Mouse (Mus musculus): ENCODE data around the gene Clec12a.

The Clec12a gene

GRCm38 (mm10) chr6:129374937-129375471 is 32.5 kb downstream of the Clec12a start:
- no peak for DNase-seq (ENCODE audit: low spot score)

- no peak for DNase-seq (ENCODE audit: low spot score)
Observed at GRCm38 (mm10) chr6:129380454-129380853, 38.0 kb downstream of the Clec12a start.

- DNase-seq (ENCODE audit: low spot score) = no peak
Observed at GRCm38 (mm10) chr6:129381736-129382135, 39.2 kb downstream of the Clec12a start.

- DNase-seq (ENCODE audit: low spot score) = no peak
Observed at GRCm38 (mm10) chr6:129383466-129383865, 41.0 kb downstream of the Clec12a start.

DNA sequence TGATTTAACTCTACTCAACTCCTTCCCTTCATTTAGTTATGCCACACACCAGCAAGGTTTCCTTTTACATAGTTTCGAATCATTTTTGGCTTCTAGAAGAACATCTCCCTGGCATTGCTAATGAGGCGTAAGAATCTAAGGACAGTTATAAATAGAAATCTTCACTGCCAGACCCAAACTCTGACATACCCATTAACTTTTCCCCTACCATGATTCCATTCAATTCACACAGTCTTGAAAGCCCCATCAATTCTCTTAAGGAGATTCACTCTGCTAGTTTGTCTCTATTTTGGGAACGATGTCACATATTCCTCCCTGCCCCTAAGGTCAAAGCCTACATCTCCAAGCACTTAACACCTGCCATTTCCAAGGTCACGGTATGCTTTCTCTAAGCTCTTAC is 42.5 kb downstream of the Clec12a start:
- no peak for DNase-seq (ENCODE audit: low spot score)

DNA sequence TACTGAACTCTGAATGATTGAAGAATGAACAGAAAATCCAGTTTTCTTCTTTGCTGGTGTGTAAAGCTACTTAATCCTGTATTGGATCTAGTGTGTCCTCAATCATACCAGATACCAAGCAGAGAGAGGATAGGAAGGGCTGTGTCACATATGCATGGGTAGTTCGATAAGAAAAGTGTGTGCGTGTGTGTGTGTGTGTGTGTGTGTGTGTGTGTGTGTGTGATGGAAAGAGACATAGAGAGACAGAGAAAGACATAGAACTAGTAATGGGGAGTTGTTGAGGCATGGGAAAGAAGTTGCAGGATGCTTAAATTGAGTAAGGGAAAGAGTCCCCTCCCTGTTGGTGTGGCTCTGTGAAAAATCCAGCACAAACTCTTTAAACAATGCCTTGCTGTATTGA is 43.3 kb downstream of the Clec12a start, which contains the start of gene Clec12b:
TSS of gene Clec12b (minus strand) at position 101 of the 400 bp plus-strand sequence.
- no peak for DNase-seq (ENCODE audit: low spot score)

DNA sequence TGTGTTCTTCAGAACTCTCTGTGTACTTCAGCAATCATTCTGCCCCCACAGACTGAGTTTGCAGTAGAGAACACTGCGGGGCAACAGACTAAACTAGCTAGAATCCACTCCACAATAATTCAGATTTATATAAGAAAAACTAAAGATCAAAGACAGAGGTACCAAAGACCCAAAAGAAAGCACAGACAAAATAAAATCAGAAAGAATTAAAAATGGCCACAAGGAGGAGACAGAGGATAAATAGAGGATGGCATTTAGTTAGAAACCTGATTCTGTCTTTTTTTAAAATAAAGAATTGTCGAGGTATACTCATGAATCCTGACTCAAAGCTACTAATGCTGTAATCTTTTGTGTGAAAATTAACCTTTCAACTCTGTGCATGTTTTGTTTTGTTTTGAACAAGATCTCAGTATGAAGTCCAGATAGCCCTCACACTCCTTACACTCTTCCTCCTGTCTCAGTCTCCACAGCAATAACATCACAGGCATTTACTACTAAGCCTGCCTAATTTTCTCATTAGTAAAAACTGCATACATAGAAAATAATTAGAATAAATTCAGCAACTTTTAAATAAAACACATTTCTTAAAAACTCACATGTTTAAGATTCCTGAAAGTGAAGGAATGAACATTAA is 50.7 kb downstream of the Clec12a start:
- no peak for DNase-seq (ENCODE audit: low spot score)

DNA sequence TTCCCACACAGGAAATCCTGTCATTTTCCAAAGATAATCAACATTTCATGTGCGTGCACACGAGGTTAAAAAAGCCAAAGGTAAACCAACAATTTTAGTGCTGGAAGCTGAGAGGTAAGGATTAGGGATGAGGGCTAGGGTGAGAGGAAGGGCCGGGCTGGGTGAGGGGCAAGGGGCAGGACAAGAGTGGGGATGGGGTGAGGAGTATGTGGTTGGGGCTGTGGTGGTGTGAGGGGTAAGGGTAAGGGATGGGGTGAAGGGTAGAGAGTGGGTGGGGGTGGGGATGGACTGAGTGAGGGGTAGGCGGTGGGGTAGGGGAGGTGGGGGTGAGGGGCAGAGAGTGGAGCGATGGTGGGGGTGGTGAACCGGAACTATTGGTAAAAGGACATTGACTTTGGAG is 51.2 kb downstream of the Clec12a start:
- no peak for DNase-seq (ENCODE audit: low spot score)

DNA sequence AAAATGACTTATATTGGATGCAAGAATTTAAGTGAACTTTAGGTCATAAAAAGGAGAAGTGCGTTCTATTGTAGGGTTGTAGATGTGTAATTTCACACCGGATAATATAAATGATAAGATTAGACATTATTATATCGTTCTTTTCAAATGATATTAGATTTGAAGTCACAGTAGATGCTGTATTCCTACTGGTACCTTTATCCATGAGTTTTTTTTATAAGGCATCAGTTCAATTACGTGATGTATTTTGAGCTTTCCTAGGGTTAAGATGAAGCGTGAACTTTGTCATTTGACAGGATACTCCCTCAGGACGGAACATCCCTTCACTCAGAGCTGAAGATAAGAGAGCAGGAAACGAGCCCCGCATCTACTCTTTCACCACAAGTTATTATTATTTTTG is 54.5 kb downstream of the Clec12a start, which contains the start of gene Clec1b:
TSS of gene Clec1b (plus strand) at position 301 of the 400 bp plus-strand sequence.
- no peak for DNase-seq (ENCODE audit: low spot score)

DNA sequence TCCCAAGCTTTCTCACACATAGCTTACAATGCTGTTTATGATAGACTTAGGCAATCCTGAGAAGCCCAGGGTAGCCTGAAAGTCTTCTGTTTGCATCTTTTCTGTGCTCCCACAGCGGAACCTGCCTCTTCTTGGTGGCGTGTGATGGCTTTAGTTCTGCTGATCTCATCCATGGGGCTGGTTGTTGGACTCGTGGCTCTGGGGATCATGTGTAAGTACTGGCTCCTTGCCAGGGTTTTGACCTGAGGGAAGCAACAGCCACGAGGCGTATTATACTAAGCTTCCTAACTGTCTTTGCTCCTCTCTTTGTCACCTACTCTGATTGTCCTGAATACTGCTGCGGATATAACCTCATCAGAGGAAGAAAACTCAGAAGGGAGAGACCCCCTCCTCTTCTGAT is 57.5 kb downstream of the Clec12a start:
- no peak for DNase-seq (ENCODE audit: low spot score)

DNA sequence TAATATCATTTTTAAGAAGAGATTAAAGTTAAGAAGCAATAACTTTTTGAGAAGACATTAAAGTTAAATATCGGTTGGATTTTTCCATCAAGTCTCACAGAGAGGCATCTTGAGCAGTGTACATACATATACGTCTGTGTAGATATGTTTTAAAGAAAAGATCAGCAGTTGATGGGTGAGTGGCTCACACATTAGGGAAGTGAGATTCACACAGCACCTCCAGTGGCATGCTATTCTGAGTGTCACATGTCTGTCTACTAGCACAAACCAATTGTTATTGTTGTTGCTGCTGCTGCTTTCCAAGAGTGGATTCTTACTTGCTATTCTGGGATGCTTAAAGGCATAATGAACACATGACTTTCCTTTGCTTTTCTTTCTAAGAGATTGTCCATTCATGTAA is 59.9 kb downstream of the Clec12a start:
- DNase-seq (ENCODE audit: low spot score) = no peak

GRCm38 (mm10) chr6:129403391-129403790 is 60.9 kb downstream of the Clec12a start:
- DNase-seq (ENCODE audit: low spot score) = no peak

DNA sequence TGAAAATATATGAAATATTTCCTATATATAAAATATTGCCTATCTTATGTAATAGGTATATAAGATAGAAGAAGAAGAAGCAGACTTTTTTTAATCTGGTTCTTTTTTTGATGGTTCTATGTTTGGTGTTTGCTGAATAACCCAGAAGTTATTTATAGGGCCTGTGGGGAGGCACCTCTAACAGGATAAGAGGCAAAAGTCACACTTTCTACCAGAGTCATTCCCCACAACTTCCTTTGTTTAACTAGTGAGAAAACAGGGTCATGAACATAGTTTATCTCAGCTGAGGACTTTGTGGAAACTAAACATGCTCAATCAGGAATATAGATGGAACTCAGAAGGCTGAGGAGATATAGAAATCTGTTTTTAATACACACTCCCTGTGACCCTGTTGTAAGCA is 63.5 kb downstream of the Clec12a start:
- no peak for DNase-seq (ENCODE audit: low spot score)

DNA sequence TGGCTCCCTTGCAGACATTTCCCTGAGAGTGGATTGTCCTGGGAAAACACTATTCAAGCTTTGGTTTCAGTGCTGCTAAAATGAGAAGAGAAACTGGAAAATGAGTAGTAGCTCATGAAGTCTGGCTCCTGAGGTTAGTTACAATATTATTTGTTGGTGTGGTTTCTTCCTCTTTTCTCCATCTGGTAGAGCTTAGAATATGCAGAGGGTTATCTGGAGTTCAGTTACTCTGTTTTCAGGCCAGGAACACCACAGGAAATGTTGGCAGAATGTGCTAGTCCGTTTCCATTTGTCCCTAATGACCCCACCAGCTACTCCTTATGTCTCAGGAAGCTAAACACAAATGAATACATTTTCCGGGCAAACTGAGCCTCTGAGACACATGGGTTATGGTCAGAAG is 64.8 kb downstream of the Clec12a start:
- no peak for DNase-seq (ENCODE audit: low spot score)

DNA sequence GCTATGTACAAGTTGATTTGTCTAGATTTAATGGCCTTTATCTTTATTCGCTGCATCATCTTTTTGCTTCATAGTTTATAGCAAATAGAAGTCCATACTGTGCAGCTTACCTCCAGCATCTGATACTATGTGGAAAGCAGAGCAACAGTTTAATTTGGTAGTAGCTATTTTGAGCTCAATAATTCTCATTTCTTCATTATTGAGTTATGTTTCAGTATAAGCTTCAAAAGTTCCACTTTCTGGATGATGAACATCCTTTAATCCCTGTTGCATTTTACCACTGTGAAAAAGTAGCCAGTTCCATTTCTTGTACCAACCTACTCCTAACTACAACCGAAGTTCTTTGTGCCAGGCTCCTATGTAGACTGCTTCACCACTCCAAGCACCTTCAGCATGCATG is 66.1 kb downstream of the Clec12a start, which contains the start of gene Clec9a:
TSS of gene Clec9a (plus strand) at position 301 of the 400 bp plus-strand sequence.
- no peak for DNase-seq (ENCODE audit: low spot score)

GRCm38 (mm10) chr6:129414177-129414576 is 71.7 kb downstream of the Clec12a start:
- no peak for DNase-seq (ENCODE audit: low spot score)

Data from urinary bladder, postnatal 10 days (tissue).